Mouse (Mus musculus) frontal cortex, postnatal 10 days (tissue): ENCODE measurements around the gene Baiap2.
A peak's percentile ranks its signal among the peaks of the same experiment; 100 is the strongest.

Source experiments
- DNase-seq, 2 experiments: peaks; one replicate each; pipeline ENCODE4 v3.0.0; 2022; ENCODE audit warnings: low spot score in 2 of 2, mixed read lengths in 1 of 2

Baiap2 gene

DNA sequence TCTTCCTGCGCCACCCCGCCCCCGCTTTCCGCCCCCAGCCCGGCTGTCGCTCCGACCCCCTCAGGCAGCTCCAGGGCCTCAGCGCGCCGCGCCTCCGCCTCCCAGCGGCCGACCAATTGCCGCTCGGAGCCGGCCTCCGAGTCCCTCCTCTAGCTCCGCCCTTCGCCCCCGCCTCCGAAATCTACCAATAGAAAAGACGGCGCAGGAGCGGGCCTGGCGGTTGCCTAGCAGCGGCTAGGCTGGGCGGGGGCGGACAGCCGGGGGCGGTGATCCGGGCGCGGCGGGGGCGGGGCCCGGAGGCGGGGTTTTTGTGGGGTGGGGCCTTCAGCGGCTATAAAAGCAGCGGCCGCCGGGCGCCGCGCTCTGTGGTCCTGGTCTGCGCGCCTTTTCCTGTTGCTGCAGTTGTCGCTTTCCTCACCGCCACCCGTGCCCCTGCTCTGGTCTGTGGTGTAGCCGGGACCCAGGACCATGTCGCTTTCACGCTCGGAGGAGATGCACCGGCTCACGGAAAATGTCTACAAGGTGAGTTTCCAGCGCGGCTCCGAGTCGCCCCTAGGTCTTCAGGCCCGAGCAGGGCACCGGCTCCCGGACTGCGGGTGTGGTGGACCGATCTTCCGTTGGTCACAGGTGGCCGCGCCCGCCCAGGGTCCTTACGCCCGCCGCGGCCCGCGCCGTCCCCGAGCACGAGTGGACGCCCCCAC is at the start of gene Baiap2:
Baiap2 (plus strand) TSS at position 37 of the 701 bp plus-strand sequence.
- DNase-seq, result peak; percentile 98 to 99

DNA sequence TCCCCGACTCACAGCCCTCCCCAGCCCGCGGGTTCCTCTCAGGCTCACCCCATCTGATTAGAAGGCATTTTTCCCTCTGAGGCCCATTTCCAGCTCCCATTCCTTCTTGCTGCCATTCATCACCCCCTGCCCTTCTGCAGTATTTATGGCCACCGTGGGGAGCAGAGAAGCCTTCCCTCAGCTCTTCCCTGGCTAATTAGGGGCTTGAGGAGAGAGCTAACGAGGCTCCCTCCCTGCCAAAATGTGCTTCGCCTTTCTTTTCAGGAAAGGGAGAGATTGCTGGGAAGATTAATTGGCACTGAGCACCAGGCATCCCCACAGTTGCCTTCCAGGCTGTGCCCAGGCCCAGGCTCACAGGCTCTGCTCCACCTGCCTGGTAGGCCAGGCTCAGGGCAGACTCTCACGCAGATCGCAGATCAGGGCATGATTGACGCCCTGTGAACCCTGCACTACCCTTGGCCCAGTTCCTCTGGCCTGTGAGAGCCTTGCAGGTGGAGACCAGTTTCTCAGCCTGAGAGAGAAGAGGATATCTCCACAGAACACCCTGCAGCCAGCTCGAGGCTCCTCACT is 48.8 kb upstream of the Baiap2 start:
- DNase-seq, result no peak

DNA sequence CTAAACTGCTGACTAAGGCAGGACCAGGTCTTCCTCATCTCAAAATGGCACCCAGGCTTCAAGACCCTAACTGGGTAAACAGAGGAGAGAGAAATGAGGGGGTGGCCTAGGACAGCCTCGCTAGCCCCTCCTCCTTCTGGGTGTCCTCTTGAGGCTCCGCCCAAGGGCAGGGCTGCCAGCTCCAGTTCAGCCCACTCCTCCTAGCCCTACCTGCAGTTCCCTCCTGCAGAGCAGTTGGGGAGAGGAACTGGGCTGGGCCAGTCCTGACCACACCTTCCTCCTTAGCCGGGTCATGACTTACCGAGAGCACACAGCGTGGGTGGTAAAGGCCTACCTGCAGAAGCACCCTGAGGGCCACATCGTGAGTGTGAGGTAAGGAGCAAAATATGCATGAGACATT is 47.9 kb upstream of the Baiap2 start:
- DNase-seq, result no peak

DNA sequence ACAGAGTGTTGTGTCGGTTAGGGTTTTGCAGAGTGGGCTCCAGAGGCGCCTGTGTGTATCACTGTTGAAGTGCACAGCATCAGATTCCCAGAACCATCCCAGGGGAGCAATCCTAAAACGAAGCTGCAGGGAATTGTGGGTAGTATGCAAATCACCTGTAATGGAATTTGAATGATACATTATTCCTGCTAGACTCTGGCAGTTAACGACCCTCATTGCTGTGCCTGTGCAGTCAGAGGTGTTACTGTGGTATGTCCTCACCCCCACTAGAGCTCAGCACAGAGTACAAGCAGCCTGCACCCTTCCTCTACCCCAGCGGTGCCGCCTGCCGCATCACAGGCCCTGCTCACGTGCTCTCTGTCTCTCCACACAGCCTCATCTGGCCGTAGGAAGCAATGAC is 45.5 kb upstream of the Baiap2 start:
- DNase-seq, result no peak

DNA sequence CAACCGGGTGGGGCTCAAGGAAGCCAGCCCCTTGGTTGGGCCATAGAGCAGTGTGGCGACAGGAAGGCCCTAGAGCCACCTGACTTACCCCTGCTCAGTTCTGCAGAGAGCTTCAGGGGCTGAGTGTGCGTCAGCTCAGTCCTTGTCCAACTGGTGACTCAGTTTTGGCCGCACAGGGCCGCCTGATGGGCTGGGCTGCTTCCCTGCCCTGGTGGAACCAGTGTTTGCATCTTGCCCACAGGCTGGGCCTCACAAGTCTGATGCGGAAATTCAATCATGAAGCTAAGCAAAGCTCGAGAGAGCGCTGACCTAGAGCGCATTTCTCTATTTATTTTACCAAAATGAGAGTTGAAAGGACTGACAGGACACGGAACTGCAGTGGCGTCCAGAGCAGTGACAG is 43.6 kb upstream of the Baiap2 start:
- DNase-seq, result no peak

DNA sequence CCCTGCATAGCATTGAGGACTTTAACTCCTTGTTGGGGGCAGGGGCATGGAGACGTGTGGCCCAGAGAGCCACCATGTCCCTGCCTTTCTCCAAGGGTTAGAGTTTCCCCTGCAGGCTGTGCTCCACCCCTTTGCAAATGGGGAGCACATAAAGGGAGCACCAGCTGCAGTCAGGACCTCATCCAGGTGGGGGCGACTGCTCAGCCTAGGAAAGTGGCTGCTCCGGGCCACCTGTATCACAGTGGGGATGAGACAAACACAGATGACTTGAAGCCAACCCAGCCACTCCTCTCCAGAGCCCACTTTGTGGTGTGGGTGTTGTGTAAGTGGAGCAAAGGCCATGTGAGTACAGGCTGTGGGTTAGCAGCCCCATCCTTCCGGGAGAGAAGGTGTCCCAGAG is 41.4 kb upstream of the Baiap2 start:
- DNase-seq, result no peak

DNA sequence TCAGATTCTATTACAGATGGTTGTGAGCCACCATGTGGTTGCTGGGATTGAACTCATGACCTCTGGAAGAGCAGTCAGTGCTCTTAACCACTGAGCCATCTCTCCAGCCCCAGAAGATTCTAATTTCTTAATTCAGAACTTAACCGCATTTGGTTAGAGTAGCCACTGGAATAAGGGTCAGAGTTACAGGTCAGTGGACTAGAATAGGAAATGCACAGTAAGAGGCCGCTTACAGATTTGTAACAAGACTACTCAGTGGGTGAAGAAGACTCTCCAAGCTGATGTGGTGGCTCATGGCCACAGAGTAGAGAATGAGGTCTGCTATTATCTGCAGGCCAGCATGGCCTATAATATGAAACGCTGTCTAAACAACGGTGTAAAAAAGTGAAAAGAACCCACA is 39.7 kb upstream of the Baiap2 start:
- DNase-seq, result no peak

DNA sequence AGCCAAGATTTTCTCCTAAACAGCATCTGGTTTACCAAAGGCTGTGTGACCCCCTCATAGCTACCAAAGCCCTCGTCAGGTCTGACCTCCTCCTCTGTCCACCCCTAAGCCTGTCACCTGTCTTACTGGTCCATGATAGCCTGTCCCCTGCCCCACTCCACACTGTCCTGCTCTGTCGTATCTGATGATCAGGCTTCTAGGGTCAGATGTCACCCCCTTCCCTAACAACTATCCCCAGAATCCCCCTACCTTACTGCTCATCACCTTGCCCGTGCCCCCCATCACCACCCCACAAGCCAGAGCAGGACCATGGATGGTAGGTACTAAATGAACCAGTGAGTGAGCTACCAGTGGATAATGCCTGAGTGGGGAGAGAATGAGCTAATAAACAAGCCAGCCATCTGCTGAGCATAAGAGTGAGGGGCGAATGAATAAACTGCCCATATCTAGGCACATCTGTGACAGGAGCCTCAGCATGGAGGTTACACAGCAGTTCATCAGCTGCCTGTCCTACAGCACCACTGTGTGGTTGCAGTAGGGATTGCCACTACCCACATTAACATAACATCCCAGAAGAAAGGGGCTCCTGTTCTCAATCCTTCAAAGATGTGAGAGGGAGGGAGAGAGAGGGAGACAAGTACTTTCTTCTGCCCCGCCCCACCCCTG is 37.8 kb upstream of the Baiap2 start:
- DNase-seq, result peak in 1 of 2 experiments; percentile 76

DNA sequence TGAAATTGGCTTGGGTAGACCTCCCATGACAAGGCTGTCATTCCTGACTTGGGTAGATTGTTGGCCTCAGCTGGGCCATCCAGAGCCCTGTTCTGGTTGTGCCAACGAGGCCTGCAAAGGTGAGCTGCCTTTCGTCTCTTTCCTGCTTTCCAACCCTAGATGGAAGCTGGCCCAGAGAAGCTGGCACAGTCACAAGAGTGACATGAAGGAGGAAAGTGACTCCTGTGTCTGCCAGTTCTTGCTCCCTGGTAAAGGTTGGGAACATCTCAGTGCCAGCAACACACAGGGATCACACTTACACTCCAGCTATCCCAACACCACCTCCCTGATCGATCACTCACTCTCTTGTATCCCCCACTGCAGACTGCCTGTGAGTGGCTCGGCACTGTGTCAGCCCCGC is 36.8 kb upstream of the Baiap2 start:
- DNase-seq, result no peak

DNA sequence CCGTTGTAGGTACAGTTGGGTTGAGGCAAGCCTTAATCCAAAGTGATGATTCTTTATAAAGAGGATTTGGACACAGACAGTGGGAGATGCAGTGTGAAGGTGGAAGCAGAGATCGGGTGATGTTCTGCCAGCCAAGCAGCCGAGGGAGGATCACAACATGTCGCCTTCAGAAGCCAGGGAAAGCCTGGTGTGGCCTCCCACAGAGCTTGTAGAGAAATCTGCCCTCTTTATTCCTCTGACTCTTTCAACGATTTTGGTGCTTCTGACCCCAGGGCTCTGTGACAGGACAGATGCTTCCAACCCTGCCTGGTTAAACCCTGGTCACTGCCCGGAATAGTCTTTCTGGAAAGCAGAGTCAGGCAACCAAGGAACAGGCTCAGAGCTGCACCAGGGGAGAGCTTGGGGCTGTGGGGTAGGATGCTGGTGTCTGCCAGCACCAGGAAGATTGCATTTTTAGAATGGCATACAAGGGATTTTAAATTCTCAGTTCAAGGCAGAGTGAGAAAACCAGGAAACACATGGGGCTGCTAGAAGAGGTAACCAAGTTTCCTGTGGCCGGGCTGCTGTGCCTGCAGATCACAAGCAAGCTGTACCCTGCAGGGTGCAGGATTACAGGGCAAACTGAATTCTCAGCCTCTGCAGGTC is 35.4 kb upstream of the Baiap2 start:
- DNase-seq, result no peak

DNA sequence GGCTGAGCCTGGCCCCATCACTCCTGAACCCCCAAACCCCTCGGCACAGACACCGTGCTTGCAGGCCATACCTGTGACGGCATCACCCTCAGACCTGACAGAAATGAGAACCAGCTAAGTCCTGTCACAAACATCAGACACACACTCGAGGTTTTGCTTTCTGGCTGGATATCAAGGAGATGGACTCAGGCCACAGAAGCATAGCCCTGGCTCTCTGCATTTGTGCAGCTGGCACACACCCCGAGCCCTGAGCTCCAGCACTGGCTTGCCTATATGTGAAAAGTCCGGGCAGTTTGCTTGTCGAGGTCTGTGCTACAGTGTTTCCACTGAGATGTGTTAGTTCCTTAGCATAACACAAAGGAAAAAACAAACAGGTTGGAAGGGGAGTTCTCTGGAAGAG is 34.9 kb upstream of the Baiap2 start:
- no peak for DNase-seq

DNA sequence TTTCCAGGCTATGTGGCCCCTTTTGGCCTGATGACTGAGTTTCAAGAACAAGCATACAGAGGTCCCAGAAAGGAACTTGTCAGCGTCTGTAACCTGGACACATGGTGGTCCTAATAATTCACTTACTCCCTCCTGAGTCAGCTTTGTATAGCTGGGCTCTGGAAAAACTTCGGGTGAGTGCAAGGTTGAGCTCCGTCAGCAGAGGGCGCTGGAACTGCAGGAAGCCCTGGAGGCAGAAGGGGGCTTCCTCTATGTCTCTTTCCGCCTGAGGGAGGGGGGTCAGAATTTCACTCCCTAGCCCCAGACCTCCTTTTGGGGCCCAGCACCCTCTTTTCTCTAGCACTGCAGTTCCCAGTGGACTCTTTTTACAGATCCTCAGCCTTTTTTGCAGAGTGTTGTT is 33.1 kb upstream of the Baiap2 start:
- DNase-seq, result peak in 1 of 2 experiments; percentile 70

DNA sequence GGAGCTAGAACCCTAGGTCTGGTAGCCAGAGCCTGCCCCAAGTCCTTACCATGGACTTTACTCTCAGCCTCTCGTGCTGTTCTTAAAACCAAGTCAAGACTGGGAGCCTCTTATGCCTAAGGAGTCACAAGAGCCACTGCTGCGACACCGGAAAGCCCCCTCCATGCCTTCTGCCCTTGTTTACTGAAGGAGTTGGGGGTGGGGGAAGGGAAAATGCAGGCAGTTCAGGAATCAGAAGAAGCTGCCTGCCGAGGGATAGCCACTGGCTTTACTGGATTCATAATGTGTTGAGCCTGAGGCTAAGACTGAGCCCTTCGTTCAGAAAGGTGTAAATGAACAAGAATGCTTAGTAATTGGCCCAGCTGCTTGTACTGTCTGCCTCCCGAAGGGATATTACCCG is 29.7 kb upstream of the Baiap2 start:
- DNase-seq, result no peak

DNA sequence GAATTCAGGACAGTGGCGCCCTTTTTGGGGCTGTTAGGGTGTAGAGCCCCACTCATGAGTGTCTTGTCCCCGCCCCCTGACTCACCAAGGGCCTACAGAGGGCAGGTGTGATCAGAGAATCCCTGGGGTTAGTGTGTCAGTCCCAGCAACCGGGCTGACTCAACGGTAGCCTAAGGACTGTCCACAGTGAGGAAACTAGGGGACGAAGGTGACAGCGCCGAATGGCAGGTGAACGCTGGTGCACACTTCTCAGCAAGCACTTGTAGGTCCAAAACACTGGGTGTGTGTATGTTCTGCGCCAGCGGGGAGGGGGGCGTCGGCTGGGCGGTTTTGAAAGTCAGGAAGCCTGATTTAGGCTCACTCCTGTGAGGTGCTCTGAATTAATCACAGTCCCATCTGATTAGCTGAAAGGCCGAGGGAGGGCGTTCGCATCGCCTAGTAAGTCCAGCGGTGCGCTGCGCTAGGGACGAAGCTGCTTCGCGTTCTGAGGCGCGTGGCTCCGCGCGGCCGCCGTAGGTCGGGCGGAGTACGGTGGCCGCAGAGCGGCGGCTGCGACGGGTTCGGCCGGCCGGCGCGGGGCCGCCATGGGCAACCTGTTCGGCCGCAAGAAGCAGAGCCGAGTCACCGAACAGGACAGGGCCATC is 29.1 kb upstream of the Baiap2 start, which contains the start of gene Chmp6:
Chmp6 (plus strand) TSS at position 151 of the 644 bp plus-strand sequence.
- peak; percentile 79 to 88 for DNase-seq

DNA sequence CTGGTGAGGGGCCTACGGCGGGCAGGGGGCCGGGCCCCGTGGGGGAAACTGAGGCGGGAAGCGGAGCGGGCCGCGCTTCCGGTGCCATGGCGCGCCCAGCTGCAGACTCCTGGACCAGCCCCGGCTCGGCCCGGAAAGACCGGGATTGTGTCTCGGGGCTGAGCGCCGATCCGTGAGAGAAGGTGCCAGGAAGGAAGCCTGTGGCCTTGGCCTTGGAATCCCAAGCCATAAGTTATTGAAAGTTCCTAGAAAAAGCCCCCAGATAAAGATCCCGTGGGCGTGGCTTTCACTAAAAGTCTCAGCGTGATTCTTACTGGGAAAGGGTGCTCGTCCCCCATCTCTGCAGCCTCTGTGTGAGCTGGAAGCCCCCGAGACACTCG is 28.6 kb upstream of the Baiap2 start:
- no peak for DNase-seq

DNA sequence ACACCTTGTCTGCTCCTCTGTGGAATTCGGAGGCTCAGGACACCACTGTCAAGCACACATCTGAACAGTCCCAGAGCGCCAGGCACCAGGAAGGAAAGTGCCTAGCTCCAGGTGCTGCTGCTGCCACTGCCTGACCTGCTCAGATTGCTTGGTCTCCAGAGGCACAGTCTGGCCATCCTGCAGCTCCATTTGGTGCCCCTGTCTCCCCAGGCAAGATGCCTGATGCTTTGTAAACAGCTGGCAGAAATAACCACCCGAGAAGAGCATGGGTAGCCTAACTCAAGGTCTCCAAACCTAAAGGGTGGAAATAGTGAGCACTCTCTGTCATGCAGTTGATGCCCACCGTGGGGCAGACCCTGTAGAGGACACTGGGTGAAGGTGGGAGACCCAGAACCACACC is 28.2 kb upstream of the Baiap2 start:
- DNase-seq, result no peak

DNA sequence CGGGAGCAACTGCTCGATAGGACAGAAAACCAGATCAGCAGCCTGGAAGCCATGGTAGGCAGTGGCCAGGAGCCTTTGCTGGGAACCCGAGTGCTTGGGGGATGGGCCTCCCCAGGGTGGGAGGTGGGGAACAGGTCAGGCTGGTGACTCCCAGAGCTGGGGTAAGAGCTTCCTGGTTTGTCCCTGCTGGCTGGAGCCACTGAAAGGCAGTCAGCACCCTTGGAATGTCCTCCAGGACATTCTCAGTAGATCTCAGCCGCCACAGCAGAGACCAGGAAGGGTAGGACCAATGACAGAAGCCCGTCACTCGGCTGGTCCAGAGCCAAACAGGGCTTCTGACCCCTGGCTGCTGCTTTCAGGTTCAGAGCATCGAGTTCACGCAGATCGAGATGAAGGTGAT is 26.9 kb upstream of the Baiap2 start:
- DNase-seq, result no peak

DNA sequence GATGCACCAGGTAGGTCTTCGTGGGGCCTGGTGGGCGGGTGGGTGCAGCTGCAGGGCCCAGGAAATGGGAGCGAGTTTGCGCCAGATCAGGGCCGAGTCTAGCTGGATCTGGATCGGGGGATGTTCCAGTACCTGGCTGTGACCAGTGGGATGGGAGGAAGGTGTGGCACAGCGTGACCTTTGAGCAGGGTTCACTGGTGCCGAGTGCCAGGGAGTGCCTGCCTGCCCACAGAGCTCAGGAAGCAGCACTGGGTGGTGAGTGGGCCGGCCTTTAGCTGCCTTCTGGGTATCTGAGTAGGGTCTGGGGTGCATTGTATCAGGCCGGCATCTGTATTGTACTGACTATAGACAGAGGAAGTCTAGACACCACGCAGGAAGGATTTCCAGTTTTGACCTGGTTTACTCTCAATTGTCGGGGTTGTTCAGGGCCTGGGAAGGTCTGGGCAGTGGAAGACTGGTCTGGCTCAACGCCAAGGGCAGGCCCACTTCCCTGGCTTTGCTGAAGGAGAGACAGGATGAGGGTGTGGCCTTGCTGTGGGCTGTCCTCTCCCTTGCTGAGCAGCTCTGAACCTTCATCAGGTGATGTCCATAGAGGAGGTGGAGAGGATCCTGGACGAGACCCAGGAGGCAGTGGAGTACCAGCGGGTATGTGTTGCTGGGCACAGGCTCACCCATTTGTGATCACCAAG is 26.3 kb upstream of the Baiap2 start:
- no peak for DNase-seq

DNA sequence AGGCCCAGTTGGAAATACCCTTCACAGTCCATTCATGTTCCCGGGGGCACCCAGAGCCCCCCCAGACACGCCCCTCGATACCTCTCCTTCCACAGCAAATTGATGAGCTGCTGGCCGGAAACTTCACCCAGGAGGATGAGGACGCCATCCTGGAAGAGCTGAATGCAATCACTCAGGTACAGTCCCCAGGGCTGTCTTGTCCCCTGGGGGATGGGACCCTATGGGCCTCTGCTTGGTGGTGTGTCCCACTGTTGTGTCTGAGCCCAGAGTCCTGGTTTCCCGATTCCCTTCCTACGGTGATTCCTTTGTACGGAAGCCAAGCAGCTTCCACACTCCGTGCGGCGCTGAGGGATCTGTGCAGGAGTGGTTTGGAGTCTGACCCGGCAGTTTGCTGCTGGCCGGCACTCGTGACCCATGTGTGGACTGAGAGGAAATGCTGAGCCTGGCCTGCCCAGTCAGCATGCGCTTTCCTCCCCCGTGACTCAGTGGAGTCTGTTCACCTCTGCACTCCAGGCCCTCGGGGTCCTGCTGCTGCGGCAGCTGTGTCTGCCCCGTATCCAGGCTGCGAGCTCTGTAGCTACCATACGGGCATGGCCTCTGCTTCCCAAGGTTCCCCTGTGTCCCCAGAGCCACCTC is 25.6 kb upstream of the Baiap2 start:
- DNase-seq, result no peak

DNA sequence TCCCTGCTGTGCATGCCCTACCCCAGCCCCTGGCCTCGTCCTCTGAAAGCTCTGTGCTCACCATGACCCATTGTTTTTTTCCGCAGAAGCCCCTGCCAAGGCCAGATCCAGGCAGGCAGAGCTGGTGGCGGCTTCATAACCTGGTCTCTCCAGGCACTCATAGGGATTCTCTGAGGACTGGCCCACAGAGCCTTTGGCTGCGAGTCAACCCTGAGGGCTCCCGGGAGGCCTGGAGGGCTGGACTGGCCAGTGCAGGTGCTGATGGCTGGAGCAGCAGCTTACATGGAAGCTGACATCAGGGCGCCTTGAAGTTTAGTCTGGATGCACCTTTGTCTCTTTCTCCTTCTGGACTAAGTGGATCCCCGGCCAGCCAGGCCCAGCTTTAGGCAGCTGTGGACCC is 24.0 kb upstream of the Baiap2 start:
- DNase-seq, result no peak

DNA sequence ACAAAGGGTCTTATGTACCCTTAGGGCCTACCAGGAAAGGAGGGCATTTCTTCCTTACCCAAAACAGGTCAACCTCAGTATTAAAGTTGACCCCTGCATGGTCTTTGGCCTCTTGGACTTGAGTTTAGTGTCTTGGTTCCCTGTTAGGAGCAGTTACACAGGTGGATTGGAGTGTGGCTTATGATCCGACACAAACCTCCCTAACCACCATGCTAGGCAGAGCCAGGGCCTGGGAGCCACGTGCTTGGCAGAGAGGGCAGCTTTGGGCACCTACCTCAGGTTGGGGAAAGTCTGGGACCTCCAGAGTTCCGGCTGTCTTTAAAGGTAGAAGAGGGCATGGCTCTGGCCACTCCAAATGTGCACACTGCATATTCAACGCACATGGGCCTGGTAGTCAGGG is 23.1 kb upstream of the Baiap2 start:
- no peak for DNase-seq
